Mouse (Mus musculus): ENCODE results near the gene Oxt.

GRCm38 (mm10) chr2:130538876-130539546, 37.0 kb upstream of the Oxt start:
- no peak for TF ChIP-seq GATA1 (IDR thresholded peaks at IDR 0.05; ENCODE audit: borderline replicate concordance, low read length)
- no peak for TF ChIP-seq FLI1 (IDR thresholded peaks at IDR 0.05; ENCODE audit: low read length)
